ENCODE assay signal across 9 mouse cellular contexts in the genomic region with DNA sequence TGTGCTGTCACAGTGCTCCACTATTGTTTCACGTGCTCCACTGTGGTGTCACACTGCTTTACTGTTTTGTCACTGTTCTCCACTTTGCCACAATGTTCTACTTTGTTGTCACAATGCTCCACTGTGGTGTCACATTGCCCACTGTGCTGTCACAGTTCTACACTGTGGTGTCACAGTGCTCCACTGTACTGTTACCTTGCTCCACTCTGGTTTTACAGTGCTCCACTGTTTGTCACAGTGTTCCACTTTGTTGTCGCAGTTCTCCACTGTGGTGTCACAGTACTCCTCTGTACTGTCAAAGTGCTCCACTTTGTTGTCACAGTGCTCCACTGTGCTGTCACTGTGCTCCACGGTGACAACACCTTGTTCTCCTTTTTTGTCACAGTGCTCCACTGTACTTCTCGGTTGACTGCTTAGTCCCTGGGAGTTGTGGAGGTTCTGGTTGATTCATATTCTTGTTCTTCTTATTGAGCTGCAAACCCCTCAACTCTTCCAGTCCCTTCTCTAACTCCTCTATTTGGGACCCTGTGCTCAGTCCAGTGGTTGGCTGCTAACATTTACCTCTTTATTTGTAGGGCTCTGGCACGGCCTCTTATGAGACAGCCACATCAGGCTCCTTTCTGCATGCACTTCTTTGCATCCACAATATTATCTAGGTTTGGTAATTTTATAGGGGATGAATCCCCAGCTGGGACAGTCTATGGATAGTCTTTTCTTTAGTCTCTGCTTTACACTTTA.
DNase-seq lines count a peak whose midpoint lies in the region; ATAC-seq lines count a peak whose summit lies in the region.
"Had no signal": no experiment of that assay in that cellular context is flagged by ENCODE, and none has a peak within 500 bp of the region (broad histone marks: within the 10 kb centered on the region; RNA-seq: fewer than 3 reads in every experiment).

No protein-coding gene starts in this region.

- H3K4me1 ChIP-seq in heart, embryonic 11.5 days (ENCODE audit: control insufficient read depth, insufficient read depth, low read length), result no peaks in the 10 kb centered on the region
- no peaks in the 10 kb centered on the region for H3K4me1 ChIP-seq in midbrain, embryonic 11.5 days (ENCODE audit: control insufficient read depth, insufficient read depth, low read length)
- H3K4me1 ChIP-seq in midbrain, embryonic 10.5 days, result no peaks in the 10 kb centered on the region
- H3K4me1 ChIP-seq in limb, embryonic 15.5 days, result no peaks in the 10 kb centered on the region
- no peaks in the 10 kb centered on the region for H3K4me1 ChIP-seq in neural tube, embryonic 15.5 days

- H3K27ac ChIP-seq in heart, embryonic 11.5 days (ENCODE audit: low read depth, low read length), result no peak overlapping the region
- no peak overlapping the region for H3K27ac ChIP-seq in midbrain, embryonic 11.5 days (ENCODE audit: low read depth, low read length)
- no peak overlapping the region for H3K27ac ChIP-seq in midbrain, embryonic 10.5 days (replicated peaks)
- no peak overlapping the region for H3K27ac ChIP-seq in limb, embryonic 15.5 days
- no peak overlapping the region for H3K27ac ChIP-seq in neural tube, embryonic 15.5 days (replicated peaks)

- WGBS in heart, embryonic 11.5 days (ENCODE audit: insufficient replicate concordance), result 59% methylated on average over 5 of the region's 5 CpGs
- WGBS in midbrain, embryonic 11.5 days, result 70% methylated on average over 5 of the region's 5 CpGs
- WGBS in midbrain, embryonic 10.5 days, result 71% methylated on average over 5 of the region's 5 CpGs
- 67% methylated on average over 5 of the region's 5 CpGs for WGBS in limb, embryonic 15.5 days
- WGBS in neural tube, embryonic 15.5 days, result 68% methylated on average over 5 of the region's 5 CpGs

- peaks cover 52% of the 10 kb centered on the region for H3K9me3 ChIP-seq in heart, embryonic 11.5 days (replicated peaks; ENCODE audit: control insufficient read depth, low read length)
- peaks cover 54% of the 10 kb centered on the region for H3K9me3 ChIP-seq in midbrain, embryonic 11.5 days (ENCODE audit: control insufficient read depth, low read length)
- peaks cover 97% of the 10 kb centered on the region for H3K9me3 ChIP-seq in midbrain, embryonic 10.5 days (replicated peaks)
- peaks cover 32% of the 10 kb centered on the region for H3K9me3 ChIP-seq in limb, embryonic 15.5 days
- peaks cover 64% of the 10 kb centered on the region for H3K9me3 ChIP-seq in neural tube, embryonic 15.5 days (replicated peaks)

- no peak overlapping the region for H3K4me3 ChIP-seq in heart, embryonic 11.5 days (ENCODE audit: low read depth, low read length)
- no peak overlapping the region for H3K4me3 ChIP-seq in midbrain, embryonic 11.5 days (ENCODE audit: low read depth, low read length)
- no peak overlapping the region for H3K4me3 ChIP-seq in midbrain, embryonic 10.5 days
- H3K4me3 ChIP-seq in limb, embryonic 15.5 days, result no peak overlapping the region
- H3K4me3 ChIP-seq in neural tube, embryonic 15.5 days (replicated peaks), result no peak overlapping the region

- peaks cover 4% of the 10 kb centered on the region; the same call in 1 of the 2 replicates for H3K36me3 ChIP-seq in heart, embryonic 11.5 days (ENCODE audit: control insufficient read depth, insufficient read depth, low read length)
- H3K36me3 ChIP-seq in midbrain, embryonic 11.5 days (ENCODE audit: control insufficient read depth, insufficient read depth, low read length), result no peaks in the 10 kb centered on the region; the same call in 1 of the 2 replicates
- no peaks in the 10 kb centered on the region for H3K36me3 ChIP-seq in midbrain, embryonic 10.5 days
- no peaks in the 10 kb centered on the region for H3K36me3 ChIP-seq in limb, embryonic 15.5 days
- peaks cover 3% of the 10 kb centered on the region; the same call in 1 of the 2 replicates for H3K36me3 ChIP-seq in neural tube, embryonic 15.5 days

- intact Hi-C loops in heart, postnatal 10 days (cut with DNase I), result no loop called here

- no peak overlapping the region for H3K9ac ChIP-seq in heart, embryonic 11.5 days (ENCODE audit: low read depth, low read length)
- H3K9ac ChIP-seq in midbrain, embryonic 11.5 days (ENCODE audit: low read length), result no peak overlapping the region
- H3K9ac ChIP-seq in limb, embryonic 15.5 days, result no peak overlapping the region
- H3K9ac ChIP-seq in neural tube, embryonic 15.5 days (replicated peaks), result no peak overlapping the region

- no peak overlapping the region for H3K4me2 ChIP-seq in heart, embryonic 11.5 days
- no peak overlapping the region for H3K4me2 ChIP-seq in midbrain, embryonic 11.5 days
- H3K4me2 ChIP-seq in limb, embryonic 15.5 days, result no peak overlapping the region
- no peak overlapping the region for H3K4me2 ChIP-seq in neural tube, embryonic 15.5 days

- DNase-seq in heart, postnatal 10 days, result no peak
- DNase-seq in midbrain, embryonic 11.5 days (ENCODE audit: low spot score, missing footprints), result no peak
- no peak for DNase-seq in midbrain, embryonic 10.5 days (ENCODE audit: low spot score)
- DNase-seq in cerebellum, adult 9-10 months, result no peak
- no peak for DNase-seq in urinary bladder, postnatal 10 days (ENCODE audit: low spot score)
- DNase-seq: kidney, adult 11 months had no signal

- H3K27me3 ChIP-seq in heart, embryonic 11.5 days (ENCODE audit: control insufficient read depth, insufficient read depth, low read length), result no peaks in the 10 kb centered on the region
- no peaks in the 10 kb centered on the region for H3K27me3 ChIP-seq in midbrain, embryonic 11.5 days (ENCODE audit: control insufficient read depth, insufficient read depth, low read length)
- H3K27me3 ChIP-seq in midbrain, embryonic 10.5 days (ENCODE audit: low read depth, poor library complexity, severe bottlenecking), result no peaks in the 10 kb centered on the region
- H3K27me3 ChIP-seq in limb, embryonic 15.5 days, result no peaks in the 10 kb centered on the region
- no peaks in the 10 kb centered on the region for H3K27me3 ChIP-seq in neural tube, embryonic 15.5 days (replicated peaks)

- ATAC-seq in heart, embryonic 11.5 days (replicated peaks; ENCODE audit: insufficient number of reproducible peaks, low FRiP score, low TSS enrichment), result peak; percentile 7; the same call in 1 of the 2 replicates
- peak; percentile 30 for ATAC-seq in midbrain, embryonic 11.5 days (ENCODE audit: low FRiP score)
- ATAC-seq in limb, embryonic 15.5 days (ENCODE audit: insufficient number of reproducible peaks, low FRiP score, low TSS enrichment, low read depth), result peak; percentile 36; the same call in 1 of the 2 replicates
- ATAC-seq in neural tube, embryonic 15.5 days (ENCODE audit: low FRiP score), result 0 out of 2 replicates have a peak, but pooled peaks have one; percentile 33
